8 mouse cellular contexts compared by ENCODE assay signal in the genomic region with DNA sequence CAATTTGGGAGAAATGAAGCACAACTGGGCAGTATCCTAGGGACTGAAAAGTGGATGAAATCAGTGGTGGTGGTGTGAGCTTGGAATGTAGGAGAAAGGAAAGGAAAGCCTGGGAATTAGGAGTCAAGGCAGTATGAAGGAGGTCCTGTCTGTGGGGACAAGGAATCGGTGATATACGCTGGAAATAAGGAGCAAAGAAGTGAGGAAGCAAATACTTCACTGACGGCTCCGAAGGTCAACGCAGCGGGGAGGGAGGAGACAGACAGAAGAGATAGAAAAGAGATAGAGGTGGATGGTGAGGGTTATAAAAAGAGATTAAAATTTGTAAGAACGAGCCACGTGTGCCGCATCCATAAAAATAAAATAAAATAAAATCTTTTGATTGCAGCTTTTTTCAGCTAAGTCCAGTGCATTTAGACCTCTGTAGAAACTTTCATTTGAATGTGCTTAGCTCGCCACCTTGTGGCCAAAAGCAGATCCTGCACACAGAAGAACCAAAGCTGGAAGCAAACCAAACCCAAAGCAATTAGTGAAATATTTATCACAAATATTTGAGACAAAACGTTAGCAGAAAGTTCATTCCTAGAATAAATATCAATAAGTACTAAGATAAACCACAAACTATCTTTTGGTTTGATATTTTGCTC.
DNase-seq lines count a peak whose midpoint lies in the region.

No protein-coding gene starts in this region.

- DNase-seq in layer of hippocampus, adult 11-12 months (ENCODE audit: low spot score), result peak; percentile 69
- DNase-seq in layer of hippocampus, adult 9-10 months (ENCODE audit: low spot score), result no peak
- peak; percentile 32 for DNase-seq in R1 (ENCODE audit: low read depth, low spot score)
- DNase-seq in cerebellum, postnatal 36 days, result peak; percentile 62 to 66
- peak; percentile 53 for DNase-seq in heart, postnatal 4 days
- DNase-seq in left cerebral cortex, postnatal 14 days (ENCODE audit: low spot score in 2 of 2), result peak; percentile 70 to 80
- DNase-seq in naive thymus-derived CD4-positive, alpha-beta T cell, adult 2 months (ENCODE audit: low read depth), result peak; percentile 1
- peak; percentile 4 for DNase-seq in thymus, postnatal 14 days

- intact Hi-C loops in left cerebral cortex, postnatal 14 days (cut with DNase I), result loop anchor here (1.0 to 10.0 kb wide), 6 partner anchors 57 to 919 kb away; no protein-coding TSS in a partner anchor
